Mouse (Mus musculus): ENCODE results near the gene H1foo.

H1foo gene

DNA sequence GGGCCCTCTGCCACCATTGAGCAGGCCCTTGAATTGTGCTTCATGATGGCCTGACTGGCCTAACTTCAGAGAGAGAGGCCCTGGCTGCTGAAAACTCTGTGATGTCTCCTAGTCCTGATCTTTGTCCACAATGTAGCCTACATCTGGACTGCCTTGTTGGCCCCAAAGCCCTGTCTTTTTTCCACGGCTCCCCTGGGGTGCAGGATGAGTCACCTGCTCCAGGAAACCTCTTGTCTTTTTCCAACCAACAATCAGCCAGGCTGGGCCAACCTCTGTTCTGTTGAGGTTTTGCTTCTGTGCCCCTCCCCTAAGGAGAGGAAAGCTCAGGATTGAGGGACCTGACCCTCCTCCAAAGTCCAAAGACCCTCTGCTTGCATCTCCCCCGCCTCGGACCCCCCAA is 17.0 kb downstream of the H1foo start:
- no peak for DNase-seq (ENCODE audit: low spot score in 2 of 2)

DNA sequence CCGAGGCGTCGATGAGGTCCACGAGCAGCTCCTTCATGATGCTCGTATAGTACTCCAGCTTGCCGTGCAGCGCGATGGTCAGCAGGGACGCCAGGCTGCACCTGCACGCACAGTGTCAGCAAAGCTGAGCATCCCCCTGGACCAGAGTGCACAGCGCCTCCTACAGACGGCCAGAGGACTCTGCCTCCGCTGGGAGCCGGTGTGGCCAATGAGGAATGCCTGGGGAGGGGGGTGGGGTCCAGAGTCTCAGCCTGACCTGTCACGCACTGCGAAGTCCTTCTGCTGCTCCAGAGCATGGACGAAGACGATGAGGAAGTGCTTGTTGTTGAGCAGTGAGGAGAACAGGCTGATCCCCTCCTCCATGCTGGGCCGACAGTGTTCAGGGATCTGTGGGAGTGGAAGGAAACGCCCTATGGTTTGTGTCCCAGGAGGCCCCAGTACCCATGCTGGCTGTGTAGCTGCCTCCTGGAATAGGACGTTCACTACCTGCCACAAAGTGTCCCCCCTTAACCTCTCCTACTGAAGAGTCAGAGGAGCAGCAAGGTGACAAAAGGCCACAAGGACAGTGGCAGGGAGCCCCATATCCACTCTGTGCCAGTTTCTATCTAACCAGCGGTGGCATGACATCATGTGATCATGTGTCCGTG is 17.8 kb downstream of the H1foo start:
- no peak for DNase-seq (ENCODE audit: low spot score in 2 of 2)

DNA sequence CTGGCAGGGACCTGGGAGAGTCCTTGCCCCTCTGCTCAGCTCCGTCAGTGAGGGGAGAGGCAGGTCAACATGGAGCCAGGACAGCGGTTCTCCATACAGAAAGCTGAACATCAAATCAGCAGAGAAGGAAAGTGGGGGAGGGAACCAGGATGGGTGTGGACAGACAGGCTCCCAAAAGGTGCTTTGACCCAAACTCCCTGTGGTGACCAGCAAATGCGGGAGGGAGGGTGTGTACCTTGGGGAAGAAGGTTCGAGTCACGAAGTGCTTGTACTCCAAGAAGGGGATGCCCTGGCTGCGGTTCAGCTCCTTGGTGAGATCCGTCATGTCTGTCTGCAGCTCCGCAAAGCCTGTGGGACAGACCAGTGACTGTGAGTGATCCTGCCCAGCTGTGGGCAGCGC is 18.9 kb downstream of the H1foo start:
- DNase-seq (ENCODE audit: low spot score in 2 of 2): no peak

DNA sequence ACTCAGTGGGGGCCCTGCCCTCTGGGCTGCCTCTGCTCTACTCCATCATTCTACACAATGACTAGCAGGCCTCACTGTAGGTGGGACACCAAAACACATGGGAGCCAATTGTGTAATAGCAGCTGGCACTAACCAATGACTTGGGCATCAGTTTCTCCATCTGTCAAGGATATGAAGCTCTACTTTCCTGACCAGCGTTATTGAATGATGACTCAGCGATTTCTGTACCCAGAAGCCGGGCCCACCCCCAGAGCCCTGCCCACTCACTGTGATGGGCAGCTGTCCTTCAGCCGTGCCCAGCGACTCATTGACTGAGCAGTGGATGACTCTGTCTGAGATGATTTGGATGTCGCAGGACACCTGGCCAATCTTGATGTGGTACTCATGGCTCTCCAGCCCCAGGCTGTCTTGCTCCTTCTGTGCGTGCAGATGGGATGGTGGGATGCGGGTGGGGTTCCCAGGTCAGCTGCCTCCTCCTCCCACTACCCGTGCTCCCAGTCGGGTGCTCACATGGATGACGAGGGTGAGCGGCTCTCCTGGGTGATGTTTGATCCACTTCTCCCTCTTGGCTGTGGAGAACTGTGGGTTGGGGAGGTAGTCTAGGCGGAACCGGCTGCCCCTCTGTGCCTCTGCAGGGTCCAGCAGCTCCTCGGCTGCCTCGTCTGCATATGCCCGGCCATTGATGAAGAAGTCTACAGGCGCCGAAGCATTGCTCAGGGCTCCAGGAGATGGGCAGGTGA is 21.7 kb downstream of the H1foo start:
- DNase-seq (ENCODE audit: low spot score in 2 of 2): no peak

DNA sequence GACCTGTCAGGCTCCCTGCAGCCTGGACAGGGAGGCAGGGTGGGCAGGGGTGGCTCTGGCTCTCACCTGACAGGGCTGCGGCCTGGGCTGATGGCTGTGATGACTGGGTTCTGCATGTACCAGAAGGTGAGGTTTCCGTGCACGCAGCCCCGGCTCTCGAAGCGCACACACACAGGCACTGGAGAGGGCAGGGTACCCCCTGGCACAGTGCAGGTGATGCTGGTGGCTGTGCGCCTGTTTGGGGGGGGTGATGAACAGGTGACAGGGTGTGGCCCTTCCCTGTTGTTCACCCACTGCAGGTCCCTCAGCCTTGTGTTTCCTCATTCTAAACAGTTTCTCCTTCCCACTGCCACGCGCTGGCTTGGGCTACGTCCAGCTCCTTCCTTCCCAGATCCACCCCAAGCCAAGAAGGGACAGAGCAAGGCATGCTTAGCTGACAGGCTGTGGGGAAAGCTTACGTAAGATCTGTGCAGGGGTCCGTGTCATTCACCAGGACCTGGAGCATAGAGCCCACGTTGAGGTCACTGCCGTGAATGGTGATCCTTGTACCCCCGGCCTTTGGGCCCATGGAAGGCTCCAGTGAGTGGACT is 22.6 kb downstream of the H1foo start:
- no peak for DNase-seq (ENCODE audit: low spot score in 2 of 2)

DNA sequence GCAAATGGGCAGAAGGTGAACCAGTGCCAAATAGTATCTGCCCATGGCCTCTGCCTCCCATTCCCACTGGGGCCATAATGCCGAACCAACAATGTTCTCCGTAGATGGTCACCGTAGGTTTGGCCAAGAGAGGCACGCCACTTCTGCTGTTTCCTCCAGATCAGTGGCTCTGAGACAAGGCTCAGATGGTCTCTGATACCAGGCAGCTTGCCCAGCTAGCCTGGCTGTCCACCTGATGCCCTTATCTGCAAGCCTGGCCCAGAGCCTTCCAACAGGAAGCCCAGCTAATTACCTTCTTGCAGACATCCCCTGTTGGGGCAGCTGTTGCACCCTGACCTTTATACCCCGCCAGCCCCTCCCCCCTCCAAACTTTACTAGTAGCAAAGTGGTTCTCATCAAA is 23.3 kb downstream of the H1foo start:
- no peak for DNase-seq (ENCODE audit: low spot score in 2 of 2)

DNA sequence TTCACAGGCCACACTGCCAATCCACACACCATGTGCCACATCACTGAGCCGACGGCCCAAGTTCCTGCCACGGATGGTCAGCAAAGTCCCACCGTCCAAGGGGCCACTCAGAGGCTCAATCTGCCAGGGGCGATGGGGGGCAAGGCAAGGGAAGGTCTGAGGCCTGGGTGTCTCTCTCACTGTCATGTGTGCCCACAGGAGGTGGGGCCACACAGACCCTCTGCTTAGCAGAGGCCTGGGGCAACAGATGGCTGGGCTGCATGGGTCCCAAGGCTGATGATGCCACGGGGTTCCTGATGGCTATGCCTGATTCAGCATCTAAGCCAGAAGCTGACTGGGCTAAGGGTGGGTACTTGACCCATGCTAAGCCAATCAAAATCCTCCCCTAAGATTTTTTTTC is 24.0 kb downstream of the H1foo start:
- no peak for DNase-seq (ENCODE audit: low spot score in 2 of 2)

DNA sequence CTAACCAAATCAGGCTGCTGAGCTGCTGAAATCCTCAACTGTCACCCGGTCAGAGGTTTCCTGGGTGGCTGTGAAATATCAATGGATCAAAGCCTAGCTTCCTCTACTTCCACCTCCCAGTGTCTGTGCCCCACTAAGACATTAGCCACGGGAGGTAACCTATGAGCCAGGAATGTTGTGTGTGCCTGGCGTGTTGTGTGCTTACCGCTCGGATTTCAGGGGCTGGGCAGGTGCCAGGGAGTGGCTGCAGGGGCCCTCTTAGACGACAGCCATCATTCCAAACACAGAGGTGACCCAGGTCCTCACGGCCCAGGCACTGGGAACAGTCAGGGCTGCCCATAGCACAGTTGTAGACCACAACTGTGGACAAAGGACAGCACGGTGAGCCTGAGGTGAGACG is 24.4 kb downstream of the H1foo start:
- no peak for DNase-seq (ENCODE audit: low spot score in 2 of 2)

DNA sequence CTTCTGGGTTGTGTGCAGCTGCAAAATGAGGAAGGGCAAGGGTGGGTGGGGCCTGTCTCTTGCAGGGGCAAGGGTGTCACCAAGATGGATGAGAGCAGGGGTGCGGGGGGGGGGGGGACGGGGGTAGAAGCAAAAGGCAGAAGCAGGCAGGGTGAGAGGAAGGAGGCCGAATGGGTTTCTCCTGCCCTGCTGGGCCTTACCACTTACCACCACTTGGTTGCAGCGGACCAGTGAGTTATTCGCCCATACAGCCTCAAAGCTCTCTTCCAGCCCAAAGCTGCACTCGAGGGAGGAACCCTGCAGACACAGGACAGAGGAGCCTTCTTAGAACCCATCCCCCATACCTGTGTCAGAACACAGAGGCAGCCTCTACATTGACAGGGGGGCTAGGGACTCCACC is 25.2 kb downstream of the H1foo start:
- no peak for DNase-seq (ENCODE audit: low spot score in 2 of 2)

DNA sequence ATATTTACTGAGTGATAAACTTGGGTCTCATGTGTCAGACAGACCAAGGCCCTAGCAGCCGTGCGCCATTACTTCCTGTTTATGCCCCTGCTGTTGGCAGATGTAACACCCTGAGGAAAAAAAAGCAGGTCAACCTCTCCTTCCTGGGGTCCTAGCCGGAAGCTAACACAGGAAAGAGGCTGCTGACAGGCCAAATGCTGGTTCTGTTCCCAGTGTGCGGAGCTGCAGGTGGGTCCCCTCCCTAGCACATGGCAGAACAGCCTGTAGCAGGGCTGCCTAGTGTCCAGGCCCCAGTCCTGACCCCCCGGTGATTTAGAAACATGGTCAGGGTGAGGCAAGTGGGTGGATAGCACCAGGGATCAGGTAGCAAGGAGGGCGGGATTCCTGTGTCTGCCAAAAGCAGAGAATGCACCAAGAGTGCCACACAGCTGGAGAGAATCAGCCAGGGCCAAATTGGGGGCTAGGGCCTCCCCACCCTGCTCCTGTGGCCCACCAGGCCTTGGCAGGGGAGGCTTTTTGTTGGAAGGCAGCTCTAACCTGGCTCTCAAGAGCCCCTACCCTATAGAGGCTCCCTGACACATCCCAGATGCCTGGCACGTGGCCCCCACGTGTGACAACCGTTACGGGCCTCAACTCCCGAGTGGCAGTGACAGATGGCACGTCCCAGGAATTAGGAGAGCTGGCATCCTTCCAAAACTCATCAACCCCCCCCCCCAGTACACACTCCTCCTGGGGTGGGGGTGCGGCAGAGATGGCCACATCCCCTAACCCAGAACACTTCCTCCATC is 26.7 kb downstream of the H1foo start:
- no peak for DNase-seq (ENCODE audit: low spot score in 2 of 2)

DNA sequence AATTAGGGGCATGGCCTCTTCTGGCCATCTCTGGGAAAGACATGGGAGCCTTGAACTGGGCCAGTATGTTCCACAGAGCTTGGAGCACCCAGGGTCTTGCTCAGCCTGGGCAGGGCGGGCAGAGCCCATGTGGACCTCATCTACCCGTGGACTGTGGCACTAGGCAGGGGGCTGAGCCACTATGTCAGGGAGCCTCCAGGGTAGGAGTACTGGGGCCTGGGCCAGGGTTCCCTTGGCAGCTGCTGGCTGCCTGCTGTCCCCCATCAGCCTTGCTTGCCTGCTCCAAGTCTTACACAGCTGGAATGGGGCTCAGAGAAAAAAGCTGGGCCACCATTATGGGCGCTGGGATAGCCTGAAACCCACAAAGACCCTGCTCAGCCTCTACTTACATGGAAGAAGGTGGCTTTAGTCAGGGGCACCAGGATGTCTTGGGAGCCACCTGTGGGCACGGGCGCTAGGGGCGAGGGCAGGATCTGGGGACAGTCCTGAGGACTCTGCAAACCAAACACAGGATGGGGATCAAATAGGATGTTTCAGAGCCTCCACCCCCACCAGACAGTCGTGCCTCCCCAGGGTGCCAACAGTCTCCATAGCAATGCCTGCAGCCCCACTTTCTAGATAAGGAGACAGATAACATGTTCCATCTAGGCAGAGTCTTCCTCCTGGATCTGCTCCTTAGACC is 27.5 kb downstream of the H1foo start:
- DNase-seq (ENCODE audit: low spot score in 2 of 2): no peak

DNA sequence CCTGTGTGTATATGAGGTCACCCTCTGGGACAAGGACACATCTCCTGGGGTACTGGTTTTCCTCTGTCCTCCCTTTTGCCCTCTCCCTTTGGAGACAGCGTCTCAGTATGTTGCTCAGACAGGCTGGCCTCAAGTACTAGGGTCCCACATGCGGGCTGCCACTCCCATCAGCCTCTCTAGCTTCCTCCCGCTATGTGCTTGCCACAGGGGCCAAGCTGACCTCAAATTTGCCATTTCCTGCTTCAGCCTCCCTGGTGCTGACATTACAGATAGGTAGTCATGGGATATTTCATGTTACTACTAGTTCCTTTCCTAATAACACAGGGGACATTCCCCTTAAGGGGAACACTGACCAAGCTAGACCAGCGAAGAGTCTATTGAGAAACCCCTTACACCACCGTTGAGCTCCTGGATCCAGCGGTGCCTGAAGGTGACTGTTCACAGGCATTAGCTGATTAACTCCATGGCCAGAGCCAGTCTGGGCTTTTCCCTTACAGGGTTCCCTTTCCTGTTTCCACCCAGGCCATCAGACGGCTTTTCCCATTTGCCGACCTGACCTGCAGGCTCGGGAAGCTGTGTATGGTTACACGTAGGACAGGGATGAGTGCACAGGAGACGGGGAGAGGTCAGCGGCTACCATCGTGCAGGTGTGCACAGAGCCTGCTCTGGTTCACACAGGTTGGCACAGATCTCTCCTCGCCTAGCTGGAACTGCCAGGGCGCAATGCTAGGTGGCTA is 28.6 kb downstream of the H1foo start:
- DNase-seq (ENCODE audit: low spot score in 2 of 2): no peak

DNA sequence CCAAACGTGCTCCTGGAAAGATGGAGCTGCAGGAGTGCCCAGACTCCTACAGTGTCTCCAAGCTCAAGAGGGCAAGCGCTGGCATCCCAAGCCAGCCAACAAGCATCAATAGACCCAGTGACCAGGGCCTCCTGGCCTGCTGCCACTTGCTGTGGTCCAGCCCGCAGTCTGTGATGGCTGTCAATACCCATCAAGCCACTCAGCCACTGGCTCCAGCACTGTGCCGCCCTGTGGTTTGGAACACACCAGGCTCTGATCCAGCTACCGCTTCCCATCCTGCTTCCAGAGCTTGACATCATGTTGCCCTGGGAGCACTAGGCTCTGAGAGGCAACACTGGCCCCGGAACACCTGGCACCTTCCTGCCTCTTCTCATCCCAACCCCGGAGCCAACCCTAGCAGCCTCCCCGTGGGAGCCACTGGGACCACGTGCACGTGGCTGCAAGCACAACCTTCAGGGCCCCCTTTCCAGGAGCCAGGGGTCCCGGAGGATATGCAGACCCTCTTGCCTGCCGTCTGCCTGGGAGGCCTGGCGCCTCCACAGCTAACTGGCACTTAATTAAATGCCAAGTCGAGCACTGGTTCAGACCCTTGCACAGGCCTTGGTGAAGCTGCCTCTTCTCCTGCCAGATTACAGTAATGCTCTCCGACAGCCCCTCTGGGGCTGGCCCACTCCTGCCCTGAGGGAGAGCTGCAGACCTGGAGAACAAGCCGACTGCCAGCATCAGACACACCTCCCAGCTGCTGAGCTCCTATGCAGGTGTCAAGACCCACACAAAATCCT is 29.3 kb downstream of the H1foo start:
- peak; percentile 76 to 80 for DNase-seq (ENCODE audit: low spot score in 2 of 2)

DNA sequence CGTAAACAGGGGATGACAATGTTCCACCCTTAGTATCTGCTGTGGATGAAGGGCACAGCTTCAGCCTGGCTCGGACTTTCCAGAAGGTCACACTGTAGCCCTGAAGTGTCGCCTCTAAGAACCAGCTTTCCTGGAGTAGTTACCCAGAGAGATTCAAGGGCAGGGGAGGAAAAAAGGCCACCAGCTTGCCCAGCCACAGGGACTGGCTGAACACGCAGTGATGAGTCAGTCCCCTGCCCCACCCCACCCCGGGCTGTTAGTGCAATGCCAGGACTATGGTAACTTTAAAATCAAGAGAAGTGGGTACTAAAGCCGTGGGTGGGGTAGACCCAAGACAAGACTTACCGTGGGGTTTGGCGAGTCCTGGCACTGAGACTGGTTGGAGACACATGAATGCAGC is 30.9 kb downstream of the H1foo start:
- DNase-seq (ENCODE audit: low spot score in 2 of 2): no peak

DNA sequence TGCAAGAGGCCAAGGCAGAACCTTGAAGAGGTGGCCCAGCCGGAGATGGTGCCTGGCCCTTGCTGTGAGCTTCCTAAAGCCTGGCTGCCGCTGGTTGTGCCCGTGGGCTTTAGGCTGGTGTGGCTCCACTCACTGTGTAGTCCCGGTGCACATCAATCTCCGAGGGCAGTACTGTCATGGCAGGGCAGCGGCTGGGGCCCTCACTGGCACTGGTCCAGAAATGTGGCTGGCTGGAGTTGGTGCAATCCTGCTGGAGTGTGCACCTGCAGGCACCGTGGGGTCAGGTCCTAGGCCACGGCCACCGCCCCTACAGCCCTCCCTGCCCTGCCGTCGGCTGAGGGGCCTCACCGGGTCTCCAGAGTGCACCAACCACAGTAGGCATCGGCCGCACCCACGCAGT is 33.1 kb downstream of the H1foo start:
- DNase-seq (ENCODE audit: low spot score in 2 of 2): no peak

DNA sequence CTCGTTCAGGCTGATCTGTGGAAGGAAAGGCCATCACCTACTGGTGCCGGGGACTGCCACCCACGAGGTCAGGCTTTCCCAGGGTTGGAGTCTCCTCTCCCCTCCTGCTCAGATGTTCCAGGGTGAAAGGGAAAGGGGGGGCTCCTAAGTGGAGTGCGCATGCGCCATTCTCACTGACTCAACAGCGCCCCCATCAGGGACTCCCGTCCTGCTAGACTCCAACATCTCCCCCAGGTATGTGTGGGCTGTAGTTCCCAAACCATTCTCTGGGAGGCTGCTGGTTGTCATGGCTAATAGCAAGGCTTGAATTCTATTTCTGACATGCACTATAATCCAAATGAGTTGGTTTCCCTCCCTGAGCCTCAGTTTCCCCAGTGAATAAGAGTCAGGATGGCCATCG is 33.9 kb downstream of the H1foo start:
- DNase-seq (ENCODE audit: low spot score in 2 of 2): no peak

DNA sequence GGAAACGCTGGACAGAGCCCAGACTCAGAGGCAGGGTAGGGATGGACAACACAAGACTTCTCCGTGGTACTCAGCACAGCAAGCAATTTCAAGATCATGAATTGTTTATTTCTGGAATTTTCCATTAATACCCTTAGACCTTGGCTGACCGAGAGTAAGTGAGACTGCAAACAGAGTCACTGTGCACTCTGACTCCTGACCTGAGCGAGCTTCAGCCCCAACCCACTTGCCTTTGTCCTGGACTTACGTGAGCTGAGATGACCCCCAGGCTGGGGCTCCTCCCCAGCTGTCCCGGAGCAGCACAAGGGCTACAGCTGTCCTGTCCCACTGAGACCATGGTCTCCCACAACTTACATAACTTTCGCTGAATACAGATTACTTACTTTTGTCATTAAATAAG is 38.2 kb downstream of the H1foo start:
- no peak for DNase-seq (ENCODE audit: low spot score in 2 of 2)

DNA sequence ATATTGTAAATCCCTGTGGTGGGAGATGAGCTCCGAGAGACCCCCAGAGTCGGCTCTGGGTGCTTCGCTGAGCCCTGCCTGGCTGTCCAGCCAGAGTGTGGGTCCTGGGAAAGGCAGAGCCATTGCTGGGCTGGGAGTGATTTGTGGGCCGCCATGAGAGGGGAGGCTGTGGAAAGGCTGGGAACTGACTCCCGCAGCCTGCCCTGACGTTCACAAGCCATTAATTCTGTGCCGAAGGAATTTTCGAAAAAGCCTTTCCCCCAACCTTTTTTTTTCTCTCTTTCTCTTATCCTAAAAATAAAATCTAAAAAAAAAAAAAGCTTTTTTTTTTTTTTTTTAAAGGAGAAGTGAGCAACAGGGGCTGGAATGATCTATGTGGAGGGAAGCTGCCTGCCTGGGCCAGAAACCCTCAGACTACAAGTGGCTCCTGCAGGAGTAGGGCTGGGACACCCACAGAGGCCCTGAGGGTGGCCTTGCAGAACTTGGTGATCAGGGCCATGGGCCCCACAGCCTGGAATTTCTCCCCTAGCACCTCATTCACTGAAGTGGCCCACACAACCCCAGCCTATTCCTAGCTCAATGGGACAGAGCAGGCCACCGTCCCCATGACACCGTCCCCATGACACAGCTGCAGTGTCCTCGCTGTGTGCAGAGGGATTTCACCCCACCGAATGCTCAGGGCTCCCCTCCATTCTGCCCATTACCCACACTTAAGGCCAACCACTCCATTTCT is 38.7 kb downstream of the H1foo start:
- DNase-seq (ENCODE audit: low spot score in 2 of 2): no peak

DNA sequence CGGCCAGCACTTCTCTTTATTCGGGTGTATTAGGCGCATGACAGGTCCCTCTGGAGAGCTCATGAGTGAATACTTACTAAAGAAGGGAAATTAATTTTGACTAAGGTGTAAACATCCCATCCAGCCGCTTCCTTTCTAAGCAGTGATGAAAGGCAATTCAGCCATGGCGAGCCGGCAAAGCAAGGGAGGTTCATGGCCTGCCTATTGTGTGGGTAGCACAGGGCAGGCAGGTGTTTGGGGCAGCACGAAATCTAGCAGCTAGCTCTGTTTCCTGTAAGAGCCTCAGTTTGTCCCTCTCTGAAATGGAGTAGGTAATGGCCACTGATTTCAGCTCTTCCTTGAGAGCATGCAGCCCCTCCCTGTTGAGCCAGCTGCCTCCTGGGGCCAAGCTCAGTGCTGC is 39.8 kb downstream of the H1foo start:
- no peak for DNase-seq (ENCODE audit: low spot score in 2 of 2)

DNA sequence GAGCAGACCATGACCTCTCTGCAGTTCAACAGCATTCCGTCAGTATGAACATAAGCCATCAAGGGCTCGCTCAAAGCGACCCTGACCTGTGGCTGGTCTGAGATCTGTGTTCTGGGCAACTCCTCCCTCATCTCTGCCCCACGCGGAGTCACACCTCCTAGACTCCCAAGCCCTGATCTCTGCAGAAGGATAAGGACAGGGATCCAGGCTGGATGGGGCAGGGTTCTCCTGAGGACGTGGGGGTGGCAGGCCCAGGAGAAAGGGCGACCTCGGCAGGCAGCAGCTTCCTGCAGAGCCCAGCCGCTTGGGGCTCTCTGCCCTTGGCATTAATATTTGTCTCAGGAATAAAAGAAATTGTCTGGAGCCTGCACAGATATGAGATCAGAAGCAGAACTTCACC is 40.9 kb downstream of the H1foo start:
- DNase-seq (ENCODE audit: low spot score in 2 of 2): no peak

All from right cerebral cortex, postnatal 10 days (tissue).